Mouse (Mus musculus) frontal cortex, postnatal 36 days (tissue): ENCODE results near the gene Dbn1.
"Not testable (repeated sequence)": the region's sequence is repeated elsewhere in the genome, so short reads cannot be mapped to it uniquely, and the experiment has no call there.

Experiments
- DNase-seq, 2 experiments: peaks; one replicate each; pipeline ENCODE4 v3.0.0; 2022; ENCODE audit warnings: low spot score in 2 of 2

The Dbn1 gene

DNA sequence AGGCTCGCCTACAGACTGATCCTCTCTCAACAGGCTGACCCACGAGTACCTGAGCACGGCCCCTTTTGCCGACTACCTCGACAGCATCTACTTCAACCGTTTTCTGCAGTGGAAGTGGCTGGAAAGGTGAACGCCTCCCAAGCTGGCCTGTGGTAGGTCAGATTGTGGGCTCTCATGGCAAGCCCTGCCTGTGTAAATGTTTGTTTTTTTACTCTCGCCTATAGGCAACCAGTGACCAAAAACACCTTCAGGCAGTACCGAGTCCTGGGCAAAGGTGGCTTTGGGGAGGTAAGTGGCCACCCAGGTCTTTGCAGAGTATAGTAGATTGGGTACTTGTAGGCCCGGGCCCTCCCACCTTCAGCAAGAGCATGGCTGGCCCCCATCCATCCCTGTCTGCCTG is 36.6 kb downstream of the Dbn1 start:
- DNase-seq = no peak

DNA sequence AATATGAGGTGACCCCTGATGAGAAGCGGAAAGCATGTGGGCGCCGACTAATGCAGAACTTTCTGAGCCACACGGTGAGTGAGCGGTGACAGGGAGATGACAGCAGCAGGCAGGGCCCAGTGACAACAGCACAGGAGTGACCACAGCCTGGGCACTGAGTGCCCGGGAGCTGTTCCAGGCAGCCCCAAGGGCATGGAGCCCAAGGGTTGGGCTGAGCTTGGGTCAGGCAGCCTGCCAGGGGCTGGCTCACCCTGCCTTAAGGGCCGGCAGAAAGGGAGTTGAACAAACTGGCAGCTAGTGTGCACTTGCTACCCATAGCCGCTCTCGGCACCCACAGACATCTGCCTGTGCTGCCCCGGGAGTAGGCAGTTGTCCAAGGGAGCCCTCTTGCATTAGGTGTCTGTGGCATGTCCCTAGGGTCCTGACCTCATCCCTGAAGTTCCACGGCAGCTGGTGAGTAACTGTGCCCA is 37.4 kb downstream of the Dbn1 start:
- DNase-seq = peak; percentile 33 to 51

DNA sequence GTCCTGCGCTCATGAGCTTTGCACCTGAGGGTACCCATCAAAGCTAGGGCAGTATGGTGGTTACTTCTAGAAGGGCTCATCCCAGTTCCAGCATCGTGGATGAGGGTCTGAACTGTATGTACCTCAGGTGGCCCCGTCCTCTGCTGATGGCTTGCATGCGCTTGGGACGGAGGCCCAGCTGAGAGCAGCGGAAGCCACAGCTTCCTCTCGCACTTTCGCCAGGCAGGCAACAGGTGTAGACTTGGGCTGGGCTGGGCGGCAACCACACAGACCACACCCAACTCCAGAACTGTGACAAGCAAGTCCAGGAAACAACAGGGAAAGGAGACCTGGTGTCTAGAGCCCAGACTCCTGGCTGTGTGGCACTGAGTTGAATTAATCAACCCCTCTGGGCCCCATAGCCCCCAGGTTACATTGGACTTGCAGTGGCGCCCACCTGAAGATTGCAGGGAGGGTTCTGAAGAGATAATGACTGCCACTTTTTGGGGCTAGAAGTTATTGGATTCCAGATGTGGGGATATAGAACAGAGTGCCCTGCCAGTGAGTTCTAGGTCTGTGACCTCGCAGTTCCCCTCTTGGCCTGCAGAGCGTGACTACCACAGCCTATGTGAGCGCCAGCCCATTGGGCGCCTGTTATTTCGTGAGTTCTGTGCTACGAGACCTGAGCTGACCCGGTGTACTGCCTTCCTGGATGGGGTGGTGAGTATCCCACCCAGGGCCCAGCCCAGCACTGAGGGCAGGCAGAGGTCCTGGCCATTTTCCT is 38.1 kb downstream of the Dbn1 start:
- DNase-seq = no peak

DNA sequence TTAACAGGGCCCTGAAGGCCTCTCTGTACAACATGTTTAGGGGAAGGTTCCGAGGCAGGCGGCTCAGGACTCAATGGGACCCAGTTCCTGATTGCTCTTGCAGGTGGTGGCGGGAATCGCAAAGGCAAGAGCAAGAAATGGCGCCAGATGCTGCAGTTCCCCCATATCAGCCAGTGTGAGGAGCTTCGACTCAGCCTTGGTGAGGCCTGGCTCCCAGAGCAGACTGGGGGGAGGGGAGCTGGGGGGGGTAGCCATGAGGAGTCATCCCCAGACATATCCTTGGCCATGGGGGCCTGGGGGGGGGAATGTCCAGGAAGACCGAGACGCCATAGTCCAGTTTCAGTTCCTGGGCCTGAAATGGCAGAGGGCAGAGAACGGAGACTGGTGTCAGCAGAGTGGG is 38.7 kb downstream of the Dbn1 start:
- no peak for DNase-seq

DNA sequence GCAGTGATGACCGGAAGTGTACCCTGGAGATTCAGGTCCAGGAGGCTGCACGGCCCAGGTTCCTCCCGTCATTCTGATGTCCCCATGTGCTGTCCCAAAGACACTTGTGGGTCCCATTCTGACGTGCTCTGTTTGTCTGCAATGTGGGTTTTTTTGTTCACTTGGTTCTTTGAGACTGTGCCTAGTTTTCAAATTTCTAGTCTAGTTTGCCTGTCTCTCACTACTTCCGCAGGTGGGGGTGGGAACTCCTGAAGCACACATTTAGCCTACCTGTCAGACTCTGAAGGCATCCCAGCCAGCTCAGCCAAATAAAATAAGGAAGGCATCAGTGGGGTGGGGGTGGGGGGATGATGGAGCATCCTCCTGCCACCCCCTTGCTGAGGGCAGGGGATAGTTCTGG is 39.8 kb downstream of the Dbn1 start:
- DNase-seq = no peak

DNA sequence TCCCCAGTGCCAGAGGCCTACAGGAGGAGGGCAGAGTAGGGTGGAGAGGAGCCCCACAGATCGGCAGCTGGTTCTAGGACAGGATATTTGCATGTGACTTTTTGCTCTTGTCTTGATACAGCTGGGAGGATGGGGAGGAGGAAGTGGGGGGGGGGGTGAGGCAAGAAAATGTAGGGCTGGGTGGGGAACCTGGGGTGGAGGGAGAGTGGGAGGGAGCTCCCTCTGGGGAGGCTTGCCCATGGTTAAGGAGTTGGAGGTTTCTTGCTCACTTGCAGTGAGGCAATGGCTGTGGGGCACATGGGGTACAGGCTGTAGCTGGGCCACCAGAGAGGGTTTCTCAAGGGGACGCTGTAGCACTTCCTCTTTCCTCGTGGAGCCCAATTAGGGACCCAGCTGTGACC is 40.4 kb downstream of the Dbn1 start:
- no peak for DNase-seq

DNA sequence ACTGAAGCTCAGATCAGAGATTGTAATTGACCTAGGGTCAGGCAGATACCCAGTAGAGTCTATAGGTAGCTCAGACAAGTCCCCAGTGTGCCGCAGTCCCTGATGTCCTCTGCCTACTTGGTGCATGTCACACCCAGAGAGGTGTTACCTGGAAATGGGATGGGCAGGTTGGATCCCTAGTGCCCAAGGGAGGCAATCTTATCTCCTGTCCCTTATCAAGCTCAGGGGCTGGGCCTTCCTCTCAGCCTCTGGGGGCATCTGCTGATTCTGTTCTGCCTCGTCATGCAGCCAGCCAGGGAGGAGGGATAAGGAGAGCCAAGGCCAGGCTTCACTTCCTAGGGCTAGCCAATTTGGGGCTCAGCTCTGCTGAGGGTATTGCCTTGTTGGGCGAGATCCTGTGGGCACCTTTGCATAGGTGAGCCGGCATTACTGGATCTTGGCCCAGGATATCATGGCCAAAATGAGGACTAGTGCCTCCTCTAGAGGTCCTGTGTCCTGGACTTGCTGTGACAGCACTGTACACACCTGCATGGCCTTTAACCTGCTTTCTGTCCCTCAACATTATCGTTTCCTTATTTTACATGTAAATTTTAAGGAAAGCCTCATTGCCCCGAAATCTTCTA is 41.3 kb downstream of the Dbn1 start:
- no peak for DNase-seq

DNA sequence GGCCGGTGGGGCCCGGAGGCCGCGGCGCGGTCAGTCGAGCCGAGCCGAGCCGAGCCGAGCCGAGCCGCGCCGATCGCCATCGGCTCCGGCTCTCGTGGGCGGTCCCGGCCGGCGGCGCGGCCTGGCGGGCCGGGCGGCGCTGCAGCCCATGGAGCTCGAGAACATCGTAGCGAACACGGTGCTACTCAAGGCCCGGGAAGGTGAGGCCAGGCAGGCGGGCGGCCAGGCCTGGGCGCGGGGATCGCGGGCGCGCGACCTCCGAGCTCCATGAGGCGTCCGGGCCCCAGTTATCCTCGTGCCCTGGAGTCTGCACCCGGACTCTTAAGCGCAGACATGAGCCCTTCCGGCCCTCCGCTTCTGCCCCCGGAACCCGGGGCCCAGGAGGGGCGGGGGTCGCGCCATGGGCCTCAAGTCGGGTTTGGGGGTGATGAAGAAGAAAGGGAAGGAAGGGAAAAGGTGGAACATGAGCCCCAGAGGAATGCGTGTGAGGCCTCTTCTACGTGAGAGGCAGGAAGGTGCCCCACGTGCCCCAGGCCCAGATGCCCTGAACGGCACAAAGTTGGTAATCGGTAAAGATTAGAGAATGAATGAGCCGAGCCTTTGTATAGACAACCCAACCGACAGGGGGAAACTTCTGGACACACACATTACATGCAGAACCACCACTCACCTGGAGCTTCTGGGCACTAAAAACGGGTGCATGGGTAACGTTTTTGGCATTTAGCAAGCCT is 42.4 kb downstream of the Dbn1 start:
- DNase-seq = no peak

DNA sequence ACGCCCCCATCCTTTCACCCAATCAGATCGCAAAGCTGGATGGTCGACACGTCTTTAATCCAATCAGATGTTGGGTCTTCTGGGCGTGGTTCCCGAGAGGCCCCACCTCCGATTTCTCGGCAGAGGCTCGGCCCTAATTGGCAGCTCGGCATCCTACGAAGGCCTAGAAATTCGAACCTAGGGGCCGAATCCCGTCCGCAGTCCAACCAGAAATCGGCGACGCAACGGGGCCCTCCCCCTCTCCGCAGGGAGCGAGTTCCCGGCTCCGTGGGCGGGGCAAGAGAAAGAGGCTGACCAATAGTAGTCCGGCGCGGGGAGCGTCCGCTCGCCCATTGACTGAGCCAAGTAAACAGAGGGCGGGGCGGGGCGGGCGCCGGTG is 43.0 kb downstream of the Dbn1 start, which contains the start of gene Grk6:
Gene Grk6, plus strand, starts transcription at position 136 of the 379 bp plus-strand sequence.
- peak; percentile 99 to 100 for DNase-seq

DNA sequence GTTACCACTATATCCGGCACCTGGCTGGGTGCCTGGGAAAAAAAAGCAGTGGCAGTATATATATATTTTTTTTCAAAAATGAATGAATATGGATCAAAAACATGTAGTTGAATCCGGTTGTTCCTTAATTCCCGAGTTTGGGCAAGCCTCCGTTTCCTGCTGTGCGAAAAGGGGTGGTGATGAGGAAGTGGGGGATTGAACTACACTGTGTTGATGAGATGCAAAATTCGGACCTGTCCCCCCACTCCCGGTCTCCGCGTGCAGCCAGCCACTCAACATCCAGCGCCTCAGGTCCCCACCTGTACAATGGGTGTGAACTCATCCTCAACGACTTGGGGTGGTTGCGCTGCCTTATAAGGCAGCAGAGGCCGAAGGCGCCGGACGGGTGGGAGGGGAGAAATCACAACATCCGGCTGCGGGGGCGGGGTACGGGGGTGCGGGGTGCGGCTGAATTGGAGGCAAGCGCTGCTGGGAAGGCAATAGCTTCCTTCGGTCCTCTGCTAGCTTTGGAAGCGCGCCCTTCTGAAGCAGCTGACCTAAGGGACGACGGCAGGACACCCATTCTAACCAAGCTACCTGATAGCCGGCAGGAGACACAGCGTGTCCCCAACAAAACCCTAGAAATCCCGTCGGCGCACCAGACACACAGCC is 43.5 kb downstream of the Dbn1 start:
- DNase-seq = no peak

DNA sequence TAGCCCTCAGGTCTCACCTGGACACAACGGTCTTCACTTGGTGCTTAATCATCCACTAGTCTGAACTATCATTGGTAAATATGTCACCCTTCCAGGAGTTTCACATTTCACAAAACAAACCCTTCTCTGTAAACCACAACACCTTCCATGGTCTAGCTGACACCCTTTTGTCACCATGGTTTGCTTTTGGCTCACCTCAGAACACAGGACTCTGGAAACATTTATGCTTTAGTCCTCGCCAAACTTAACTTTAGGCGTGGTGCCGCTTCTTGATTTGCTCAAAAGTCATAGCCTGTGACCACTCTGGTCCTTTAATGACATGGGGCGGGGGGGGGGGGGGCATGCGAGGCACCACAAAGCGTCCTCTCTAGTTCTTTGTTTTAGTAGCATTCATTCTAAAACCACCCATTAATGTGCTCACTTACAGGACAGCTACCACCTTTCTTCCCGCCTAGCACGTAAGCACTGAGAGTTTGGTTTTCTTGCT is 44.1 kb downstream of the Dbn1 start:
- DNase-seq = no peak

DNA sequence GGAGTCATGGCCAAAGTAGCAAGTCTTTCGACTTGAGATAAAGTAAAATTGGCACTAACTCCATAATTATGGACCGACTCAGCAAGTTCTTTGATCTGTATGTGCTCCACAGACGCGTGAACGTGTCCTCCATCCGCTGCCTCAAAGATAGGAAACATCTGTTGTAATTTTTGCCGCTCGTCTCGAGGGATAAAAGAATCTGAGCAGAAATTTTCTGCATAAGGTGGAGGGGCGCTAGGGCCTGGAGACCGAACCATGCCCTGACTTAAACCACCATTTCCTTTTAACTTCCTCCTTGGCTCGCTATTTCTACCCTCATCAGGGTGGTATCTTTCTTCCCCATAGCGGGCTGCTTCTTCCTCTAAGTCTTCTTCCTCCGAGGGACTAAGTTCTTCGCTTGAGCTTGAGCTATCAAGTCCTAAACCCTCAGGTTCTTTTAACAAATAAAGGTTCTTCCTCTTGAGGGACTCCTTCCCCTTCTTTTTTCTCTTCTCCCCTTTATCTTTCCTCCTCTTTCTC is 50.7 kb downstream of the Dbn1 start:
- not testable (repeated sequence) for DNase-seq

DNA sequence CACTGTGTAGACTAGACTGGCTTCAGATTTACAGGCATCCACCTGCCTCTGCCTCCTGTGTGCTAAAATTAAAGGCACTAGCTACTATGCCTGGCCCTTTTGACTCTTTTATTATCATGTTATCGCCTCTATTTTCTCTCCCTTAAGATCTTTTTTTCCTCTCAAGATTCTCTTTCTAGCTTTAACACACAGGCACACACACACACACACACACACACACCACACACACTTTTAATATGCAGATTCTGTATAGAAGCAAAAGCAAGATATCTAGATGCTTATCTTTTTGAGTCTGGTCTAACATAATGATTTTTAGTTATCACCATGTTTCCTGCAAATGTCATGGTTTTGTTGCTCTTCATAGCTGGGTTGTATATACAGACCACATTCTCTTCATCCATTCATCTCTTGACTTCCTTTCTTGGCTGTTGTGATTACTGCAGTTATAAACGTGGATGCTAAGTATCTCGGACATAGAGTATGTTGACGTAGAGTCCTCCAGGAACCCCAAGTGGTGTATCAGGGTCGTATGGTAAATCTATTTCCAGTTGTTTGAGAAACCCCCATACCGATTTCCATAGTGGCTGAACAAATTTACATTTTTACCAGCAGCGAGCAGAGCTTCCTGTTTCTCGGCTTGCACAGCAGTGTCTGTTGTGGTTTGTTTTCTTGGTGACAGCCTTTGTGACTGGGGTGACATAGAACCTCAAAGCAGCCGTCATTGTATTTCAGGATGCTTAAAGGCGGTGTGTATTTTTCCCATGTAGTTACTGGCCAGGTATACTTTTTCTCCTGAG is 55.8 kb downstream of the Dbn1 start:
- no peak for DNase-seq

DNA sequence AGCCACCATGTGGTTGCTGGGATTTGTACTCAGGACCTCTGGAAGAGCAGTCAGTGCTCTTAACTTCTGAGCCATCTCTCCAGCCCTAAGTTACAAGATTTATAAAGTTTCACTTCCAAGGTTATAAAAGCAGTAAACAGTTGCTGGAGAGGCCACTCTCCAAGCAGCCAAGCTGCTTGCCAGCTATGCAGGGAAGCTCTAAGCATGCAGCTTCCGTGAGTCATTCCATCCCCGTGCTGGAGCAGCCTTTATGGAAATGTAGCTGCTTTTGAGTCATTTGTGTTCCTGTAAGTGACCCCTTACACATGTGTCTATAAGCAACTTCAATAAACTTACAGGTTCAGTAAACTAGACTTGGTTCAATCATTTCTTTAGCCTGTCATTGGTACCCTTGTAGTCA is 57.3 kb downstream of the Dbn1 start:
- DNase-seq = no peak

DNA sequence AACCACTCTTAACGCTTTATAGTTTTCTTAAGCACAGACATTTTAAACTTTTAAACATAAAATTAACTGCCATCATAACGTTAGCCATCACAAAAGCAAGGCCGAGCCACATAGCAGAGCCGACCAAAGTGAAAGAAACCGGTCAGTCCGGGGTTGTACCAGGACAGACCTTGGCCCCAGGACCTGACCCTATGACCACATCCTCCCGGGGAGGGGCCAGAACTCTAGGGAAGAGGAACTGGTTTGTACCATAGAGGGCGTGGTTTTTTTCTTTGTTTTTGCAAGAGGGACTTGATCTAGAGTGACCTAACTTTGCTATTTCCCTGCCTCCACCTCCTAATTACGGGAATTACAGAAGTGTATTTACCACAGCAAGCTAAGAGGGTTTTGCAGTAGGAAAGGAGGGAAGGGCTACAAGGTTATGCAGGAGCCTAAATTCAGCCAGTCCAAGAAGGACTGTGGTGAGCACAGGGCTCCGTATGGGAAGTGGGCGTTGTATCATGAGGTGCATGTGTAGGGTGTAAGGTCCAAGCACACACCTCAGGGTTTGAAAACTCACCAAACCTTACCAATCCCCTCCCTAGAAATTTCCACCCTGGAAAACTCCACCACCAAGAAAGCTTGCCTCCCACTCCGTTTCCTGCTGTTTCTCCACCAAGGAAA is 58.6 kb downstream of the Dbn1 start:
- no peak for DNase-seq

DNA sequence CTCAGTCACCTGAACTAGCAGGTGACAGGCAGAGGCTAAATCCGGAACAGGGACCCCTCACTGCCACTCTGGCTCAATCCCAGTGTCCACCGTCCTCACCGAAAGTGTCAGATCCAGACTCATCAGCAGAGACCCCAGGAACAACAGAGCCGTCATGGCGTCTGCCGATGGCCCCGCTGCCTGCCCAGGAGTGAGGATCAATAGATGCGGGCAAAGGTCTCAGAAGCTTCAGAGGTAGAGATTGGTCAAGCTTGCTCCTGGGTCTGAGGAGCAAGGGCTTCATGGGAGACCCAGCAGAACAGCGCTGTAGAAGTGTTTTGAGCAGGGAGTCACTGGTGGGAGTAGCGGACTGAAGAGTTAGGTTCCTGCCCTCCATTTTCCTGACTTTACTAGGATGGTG is 61.3 kb downstream of the Dbn1 start, which contains the start of gene F12:
Gene F12, minus strand, starts transcription at position 181 of the 400 bp plus-strand sequence.
- no peak for DNase-seq
